Mouse (Mus musculus): ENCODE data around the gene Rnf150. TPM values are rescaled to one million over a fixed set of nuclear protein-coding genes. Genes with fewer than 3 reads are reported as not detected.

The Rnf150 gene
- polyA plus RNA-seq, 1 experiment from 2014 or later = 1.7 TPM

DNA sequence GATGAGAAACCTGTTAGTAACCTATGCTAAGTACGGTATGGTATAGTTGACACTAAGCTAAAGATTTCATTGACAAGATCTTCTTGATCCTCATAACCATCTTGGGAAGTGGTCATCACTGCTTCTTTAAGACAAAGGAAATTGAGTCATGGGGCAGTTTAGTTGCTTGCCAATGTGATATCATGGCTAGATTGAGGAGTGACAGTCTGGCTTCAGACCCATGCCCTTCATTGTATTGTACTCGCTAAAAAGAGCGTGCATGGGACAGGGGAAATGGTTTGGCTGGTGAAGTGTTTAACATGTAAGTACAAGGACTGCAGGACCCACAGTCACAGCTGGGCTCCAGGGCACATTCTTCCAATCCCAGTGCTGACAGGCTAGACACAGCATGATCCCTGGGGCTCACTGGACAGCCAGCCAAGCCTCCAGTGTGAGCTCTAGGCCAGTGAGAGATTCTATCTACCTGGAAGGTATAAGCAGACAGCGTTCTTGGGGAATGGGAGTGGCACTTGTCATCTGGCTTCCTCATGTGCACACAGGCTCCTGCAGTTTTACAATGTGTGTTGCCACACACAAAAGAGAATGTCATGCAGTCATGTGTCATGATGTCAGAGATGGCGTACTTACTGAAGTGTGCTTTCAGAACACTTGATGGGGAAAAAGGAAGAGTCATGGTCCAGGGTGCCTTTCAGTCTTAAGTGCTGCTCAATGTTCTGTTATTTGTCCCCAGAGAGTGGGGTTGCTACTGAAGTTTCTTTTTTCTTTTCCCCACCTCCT, 54.6 kb downstream of the Rnf150 start:
- 68% methylated on average over 5 of the region's 5 CpGs for WGBS
- ATAC-seq (ENCODE audit: insufficient read depth, low FRiP score, low TSS enrichment) = no peak
- Histone ChIP-seq H3K9ac (ENCODE audit: low read length) (no peak overlapping the region), H3K4me1 (ENCODE audit: control insufficient read depth, insufficient read depth, low read length) (peaks cover 7% of the 10 kb centered on the region), H3K36me3 (ENCODE audit: control insufficient read depth, insufficient read depth, low read length) (no peaks in the 10 kb centered on the region), H3K4me2 (ENCODE audit: low read depth) (no peak overlapping the region), H3K4me3 (ENCODE audit: low read depth, low read length) (no peak overlapping the region), H3K27me3 (ENCODE audit: control insufficient read depth, insufficient read depth, low read length) (no peaks in the 10 kb centered on the region), H3K27ac (ENCODE audit: low read depth, low read length) (no peak overlapping the region), H3K9me3 (ENCODE audit: control insufficient read depth, low read length) (no peaks in the 10 kb centered on the region)
- DNase-seq (ENCODE audit: low spot score) = no peak

DNA sequence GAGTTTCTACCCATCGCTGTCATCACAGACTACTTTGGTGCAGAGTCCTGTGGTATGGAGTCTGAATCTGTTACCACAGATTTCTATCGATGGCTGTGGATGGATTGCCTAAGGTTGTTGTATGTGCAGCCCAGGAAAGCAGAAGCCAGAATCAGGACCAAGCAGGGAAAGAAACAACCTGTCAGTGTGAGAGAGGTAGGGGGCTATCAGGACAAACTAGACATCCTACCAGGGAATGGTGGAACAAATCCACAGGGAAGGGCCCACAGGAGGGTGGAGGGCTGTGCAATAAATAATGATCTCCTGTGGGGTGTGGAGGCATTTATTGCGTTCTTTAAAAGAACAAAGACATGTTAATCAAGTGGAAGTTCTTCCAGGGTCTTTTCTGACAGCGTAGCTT, 56.5 kb downstream of the Rnf150 start:
- no peak overlapping the region for H3K4me2 ChIP-seq (ENCODE audit: low read depth)
- peaks cover 7% of the 10 kb centered on the region for H3K4me1 ChIP-seq (ENCODE audit: control insufficient read depth, insufficient read depth, low read length)
- H3K27ac ChIP-seq (ENCODE audit: low read depth, low read length) = no peak overlapping the region
- H3K9me3 ChIP-seq (ENCODE audit: control insufficient read depth, low read length) = no peaks in the 10 kb centered on the region
- no peaks in the 10 kb centered on the region for H3K27me3 ChIP-seq (ENCODE audit: control insufficient read depth, insufficient read depth, low read length)
- no peaks in the 10 kb centered on the region for H3K36me3 ChIP-seq (ENCODE audit: control insufficient read depth, insufficient read depth, low read length)
- WGBS = 46% methylated on average over 4 of the region's 4 CpGs
- H3K4me3 ChIP-seq (ENCODE audit: low read depth, low read length) = no peak overlapping the region
- DNase-seq (ENCODE audit: low spot score) = no peak
- peak; percentile 59 for ATAC-seq (ENCODE audit: insufficient read depth, low FRiP score, low TSS enrichment)
- H3K9ac ChIP-seq (ENCODE audit: low read length) = no peak overlapping the region

DNA sequence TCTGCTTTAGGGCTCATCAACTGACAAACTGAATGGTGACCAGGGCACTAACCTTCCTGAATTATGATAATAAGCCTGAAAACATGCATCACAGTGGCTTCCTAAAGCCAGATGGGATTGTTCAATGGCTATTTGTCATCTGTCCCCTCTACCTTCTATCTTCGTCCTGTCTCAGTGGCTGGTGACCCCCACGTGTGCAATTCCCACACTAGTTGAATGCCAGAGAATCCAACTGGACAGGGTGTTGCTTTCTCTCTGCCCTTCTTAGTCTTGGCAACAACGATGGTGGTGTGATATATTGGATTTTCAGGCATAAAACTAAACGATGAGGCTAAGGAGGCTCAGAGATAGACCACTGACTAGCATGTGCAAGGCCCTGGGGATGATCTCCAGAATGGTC, 57.0 kb downstream of the Rnf150 start:
- ATAC-seq (ENCODE audit: insufficient read depth, low FRiP score, low TSS enrichment) = peak; percentile 71
- peak; percentile 31 for DNase-seq (ENCODE audit: low spot score)
- WGBS = 24% methylated on average over 4 of the region's 4 CpGs

DNA sequence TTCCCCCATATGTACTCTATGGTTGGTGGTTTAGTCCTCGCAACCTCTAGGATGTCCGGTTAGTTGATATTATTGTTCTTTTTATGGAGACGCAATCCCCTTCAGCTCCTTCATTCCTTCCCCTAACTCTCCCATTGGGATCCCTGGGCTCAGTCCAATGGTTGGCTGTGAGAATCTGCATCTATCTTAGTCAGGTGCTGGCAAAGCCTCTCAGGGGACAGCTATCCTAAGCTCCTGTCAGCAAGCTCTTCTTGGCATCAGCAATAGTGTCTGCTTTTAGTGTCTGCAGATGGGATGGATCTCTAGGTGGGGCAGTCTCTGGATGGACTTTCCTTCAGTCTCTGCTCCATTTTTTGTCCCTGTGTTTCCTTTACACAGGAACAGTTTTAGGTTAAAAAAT, 62.1 kb downstream of the Rnf150 start:
- H3K4me3 ChIP-seq (ENCODE audit: low read depth, low read length) = no peak overlapping the region
- H3K36me3 ChIP-seq (ENCODE audit: control insufficient read depth, insufficient read depth, low read length) = no peaks in the 10 kb centered on the region
- peaks cover under 1% of the 10 kb centered on the region; the same call in 1 of the 2 replicates for H3K4me1 ChIP-seq (ENCODE audit: control insufficient read depth, insufficient read depth, low read length)
- no peak overlapping the region for H3K27ac ChIP-seq (ENCODE audit: low read depth, low read length)
- 90% methylated on average over 3 of the region's 3 CpGs for WGBS
- no peak for DNase-seq (ENCODE audit: low spot score)
- H3K4me2 ChIP-seq (ENCODE audit: low read depth) = no peak overlapping the region
- H3K27me3 ChIP-seq (ENCODE audit: control insufficient read depth, insufficient read depth, low read length) = no peaks in the 10 kb centered on the region
- ATAC-seq (ENCODE audit: insufficient read depth, low FRiP score, low TSS enrichment) = no peak
- no peak overlapping the region for H3K9ac ChIP-seq (ENCODE audit: low read length)
- H3K9me3 ChIP-seq (ENCODE audit: control insufficient read depth, low read length) = no peaks in the 10 kb centered on the region

More for the DNA sequence above, 57.0 kb downstream of the Rnf150 start:
- no peaks in the 10 kb centered on the region for H3K9me3 ChIP-seq (ENCODE audit: control insufficient read depth, low read length)
- H3K4me3 ChIP-seq (ENCODE audit: low read depth, low read length) = no peak overlapping the region
- H3K27me3 ChIP-seq (ENCODE audit: control insufficient read depth, insufficient read depth, low read length) = no peaks in the 10 kb centered on the region
- H3K9ac ChIP-seq (ENCODE audit: low read length) = no peak overlapping the region
- H3K36me3 ChIP-seq (ENCODE audit: control insufficient read depth, insufficient read depth, low read length) = no peaks in the 10 kb centered on the region
- H3K4me2 ChIP-seq (ENCODE audit: low read depth) = no peak overlapping the region
- H3K4me1 ChIP-seq (ENCODE audit: control insufficient read depth, insufficient read depth, low read length) = peaks cover 7% of the 10 kb centered on the region
- no peak overlapping the region for H3K27ac ChIP-seq (ENCODE audit: low read depth, low read length)

DNA sequence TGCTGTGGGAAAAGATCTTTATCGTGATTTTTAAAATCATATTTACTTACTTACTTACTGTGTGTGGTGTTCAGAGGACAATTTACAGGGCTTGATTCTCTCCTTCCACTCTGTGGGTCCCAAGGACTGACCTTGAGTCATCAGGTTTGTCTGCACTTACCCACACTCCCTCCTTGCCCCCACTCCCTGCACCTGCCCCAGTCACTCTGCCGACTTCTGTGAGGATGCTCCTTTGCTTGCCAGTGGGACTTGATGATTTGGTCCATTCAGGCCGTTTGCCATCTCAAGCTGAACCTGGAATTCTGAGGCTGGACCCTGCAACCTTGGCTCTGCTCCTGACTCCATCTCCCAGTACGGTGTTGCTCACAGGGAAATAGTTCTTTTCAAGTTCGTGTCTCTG, 63.4 kb downstream of the Rnf150 start:
- Histone ChIP-seq H3K9me3 (ENCODE audit: control insufficient read depth, low read length) (no peaks in the 10 kb centered on the region), H3K36me3 (ENCODE audit: control insufficient read depth, insufficient read depth, low read length) (no peaks in the 10 kb centered on the region), H3K4me2 (ENCODE audit: low read depth) (no peak overlapping the region), H3K27ac (ENCODE audit: low read depth, low read length) (no peak overlapping the region), H3K27me3 (ENCODE audit: control insufficient read depth, insufficient read depth, low read length) (no peaks in the 10 kb centered on the region), H3K4me3 (ENCODE audit: low read depth, low read length) (no peak overlapping the region), H3K4me1 (ENCODE audit: control insufficient read depth, insufficient read depth, low read length) (no peaks in the 10 kb centered on the region), H3K9ac (ENCODE audit: low read length) (no peak overlapping the region)
- DNase-seq (ENCODE audit: low spot score) (no peak), ATAC-seq (ENCODE audit: insufficient read depth, low FRiP score, low TSS enrichment) (no peak)
- WGBS = 84% methylated on average over 5 of the region's 5 CpGs

DNA sequence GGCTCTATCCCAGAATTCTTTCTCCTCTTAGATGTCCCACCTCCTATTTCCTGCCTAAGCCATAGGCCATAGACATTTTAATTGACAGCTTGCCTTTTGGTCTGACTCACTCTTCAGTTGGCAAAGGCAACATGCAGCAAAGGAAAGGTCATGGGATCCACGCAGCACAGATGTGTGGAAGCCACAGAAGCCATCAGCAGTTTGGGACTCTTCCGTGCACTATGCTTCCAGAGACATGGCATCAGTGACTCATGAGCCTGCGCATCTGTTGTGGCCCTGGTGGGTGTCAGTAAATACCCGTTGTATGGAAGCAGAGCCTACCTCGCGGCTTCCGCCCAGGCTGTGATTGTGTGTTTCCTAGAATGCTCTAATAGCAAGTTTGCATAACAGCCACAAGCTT, 68.4 kb downstream of the Rnf150 start:
- Histone ChIP-seq H3K27me3 (ENCODE audit: control insufficient read depth, insufficient read depth, low read length) (no peaks in the 10 kb centered on the region), H3K36me3 (ENCODE audit: control insufficient read depth, insufficient read depth, low read length) (no peaks in the 10 kb centered on the region), H3K27ac (ENCODE audit: low read depth, low read length) (no peak overlapping the region), H3K4me2 (ENCODE audit: low read depth) (no peak overlapping the region), H3K4me3 (ENCODE audit: low read depth, low read length) (no peak overlapping the region), H3K9me3 (ENCODE audit: control insufficient read depth, low read length) (no peaks in the 10 kb centered on the region), H3K9ac (ENCODE audit: low read length) (no peak overlapping the region), H3K4me1 (ENCODE audit: control insufficient read depth, insufficient read depth, low read length) (no peaks in the 10 kb centered on the region)
- 84% methylated on average over 7 of the region's 7 CpGs for WGBS
- DNase-seq (ENCODE audit: low spot score) (no peak), ATAC-seq (ENCODE audit: insufficient read depth, low FRiP score, low TSS enrichment) (no peak)

DNA sequence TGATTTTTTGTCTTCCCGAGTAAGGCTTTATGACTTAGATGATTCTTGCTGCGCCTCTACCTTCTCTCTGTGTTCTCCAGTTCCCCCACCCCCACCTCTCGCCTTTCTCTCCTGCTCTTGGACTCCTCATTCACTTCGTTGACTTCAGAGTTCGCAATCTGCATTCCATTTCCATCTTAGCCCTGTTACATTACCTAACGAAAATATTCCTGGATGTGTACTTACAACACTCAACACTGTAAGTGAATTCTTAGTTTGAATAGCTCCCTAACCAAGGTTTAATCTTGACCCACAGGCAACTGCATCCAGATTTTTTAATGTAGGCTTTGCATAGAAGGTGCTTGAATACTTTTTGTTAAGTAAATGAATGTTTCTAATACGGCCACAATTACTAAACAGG, 73.0 kb downstream of the Rnf150 start:
- whole genome bisulfite sequencing = 83% methylated on average over 7 of the region's 7 CpGs
- H3K9me3 ChIP-seq (ENCODE audit: control insufficient read depth, low read length) = no peaks in the 10 kb centered on the region
- no peak overlapping the region for H3K4me3 ChIP-seq (ENCODE audit: low read depth, low read length)
- no peak for ATAC-seq (ENCODE audit: insufficient read depth, low FRiP score, low TSS enrichment)
- H3K27me3 ChIP-seq (ENCODE audit: control insufficient read depth, insufficient read depth, low read length) = no peaks in the 10 kb centered on the region
- no peak overlapping the region for H3K9ac ChIP-seq (ENCODE audit: low read length)
- DNase-seq (ENCODE audit: low spot score) = no peak
- no peaks in the 10 kb centered on the region for H3K4me1 ChIP-seq (ENCODE audit: control insufficient read depth, insufficient read depth, low read length)
- H3K27ac ChIP-seq (ENCODE audit: low read depth, low read length) = no peak overlapping the region
- no peaks in the 10 kb centered on the region for H3K36me3 ChIP-seq (ENCODE audit: control insufficient read depth, insufficient read depth, low read length)
- no peak overlapping the region for H3K4me2 ChIP-seq (ENCODE audit: low read depth)

DNA sequence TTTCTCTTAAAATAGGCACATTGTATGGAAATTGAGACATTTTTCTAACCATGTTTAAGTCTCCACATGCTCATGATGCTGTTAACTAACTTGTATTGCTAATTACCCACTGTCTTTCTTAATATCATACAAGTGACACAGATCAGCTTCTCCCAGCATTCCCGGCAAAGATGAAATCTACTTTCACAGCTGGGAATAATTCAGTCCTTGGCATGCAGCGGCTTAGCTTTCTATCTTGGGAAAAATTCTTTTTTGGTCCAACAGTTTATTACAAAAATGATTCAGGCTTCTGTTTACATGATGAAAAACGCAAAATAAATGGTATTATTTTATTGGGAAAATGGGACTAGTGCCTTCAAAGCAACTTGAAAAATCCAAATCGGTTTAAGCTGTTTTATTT, 73.7 kb downstream of the Rnf150 start:
- 74% methylated on average over 4 of the region's 4 CpGs for WGBS
- no peaks in the 10 kb centered on the region for H3K36me3 ChIP-seq (ENCODE audit: control insufficient read depth, insufficient read depth, low read length)
- DNase-seq (ENCODE audit: low spot score) = no peak

DNA sequence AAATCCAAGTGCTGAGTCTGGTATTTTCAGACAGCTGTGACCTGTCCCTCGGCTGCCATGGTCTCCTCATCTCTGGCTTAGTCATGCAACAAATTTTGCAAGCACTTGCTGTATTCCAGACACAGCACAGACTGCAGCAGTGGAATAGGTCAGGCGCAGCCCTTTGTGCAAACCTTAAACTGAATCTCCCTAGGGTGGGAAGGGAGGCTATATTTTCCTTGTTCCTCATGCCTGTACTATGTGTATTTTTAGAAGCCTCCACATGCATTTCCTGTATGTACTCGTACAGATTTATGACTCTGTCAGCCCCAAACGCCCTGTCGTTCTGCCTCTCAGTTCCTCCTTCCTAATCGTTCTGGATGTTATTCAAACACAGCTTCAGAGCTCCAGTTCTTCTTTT, 76.8 kb downstream of the Rnf150 start:
- DNase-seq (ENCODE audit: low spot score) = no peak
- WGBS = 33% methylated on average over 6 of the region's 6 CpGs

More for the DNA sequence above, 73.7 kb downstream of the Rnf150 start:
- ATAC-seq (ENCODE audit: insufficient read depth, low FRiP score, low TSS enrichment) = no peak
- Histone ChIP-seq H3K9ac (ENCODE audit: low read length) (no peak overlapping the region), H3K4me2 (ENCODE audit: low read depth) (no peak overlapping the region), H3K4me1 (ENCODE audit: control insufficient read depth, insufficient read depth, low read length) (no peaks in the 10 kb centered on the region), H3K9me3 (ENCODE audit: control insufficient read depth, low read length) (no peaks in the 10 kb centered on the region), H3K4me3 (ENCODE audit: low read depth, low read length) (no peak overlapping the region), H3K27me3 (ENCODE audit: control insufficient read depth, insufficient read depth, low read length) (no peaks in the 10 kb centered on the region), H3K27ac (ENCODE audit: low read depth, low read length) (no peak overlapping the region)

More for the DNA sequence above, 76.8 kb downstream of the Rnf150 start:
- Histone ChIP-seq H3K27ac (ENCODE audit: low read depth, low read length) (no peak overlapping the region), H3K4me1 (ENCODE audit: control insufficient read depth, insufficient read depth, low read length) (peaks cover 4% of the 10 kb centered on the region; the same call in 1 of the 2 replicates), H3K9ac (ENCODE audit: low read length) (no peak overlapping the region), H3K4me3 (ENCODE audit: low read depth, low read length) (no peak overlapping the region), H3K9me3 (ENCODE audit: control insufficient read depth, low read length) (no peaks in the 10 kb centered on the region), H3K4me2 (ENCODE audit: low read depth) (no peak overlapping the region), H3K27me3 (ENCODE audit: control insufficient read depth, insufficient read depth, low read length) (no peaks in the 10 kb centered on the region), H3K36me3 (ENCODE audit: control insufficient read depth, insufficient read depth, low read length) (no peaks in the 10 kb centered on the region)
- no peak for ATAC-seq (ENCODE audit: insufficient read depth, low FRiP score, low TSS enrichment)
